Mouse (Mus musculus) G1E (cell line): ENCODE results near the gene Ms4a4b.

ENCODE experiments used
- CTCF ChIP-seq: IDR thresholded peaks from 2 replicates; pipeline ENCODE4 v1.5.1; 2012; ENCODE audit warnings: low read depth, low read length, inconsistent platforms, mixed read lengths
- GATA2 ChIP-seq: IDR thresholded peaks from 2 replicates; pipeline ENCODE4 v1.6.1; 2012; ENCODE audit warnings: low read depth, low read length, inconsistent platforms, borderline replicate concordance

- TF ChIP-seq CTCF (no peak), GATA2 (no peak)
Measured at GRCm38 (mm10) chr19:11496361-11496760, 53.0 kb downstream of the Ms4a4b start.
